Mouse (Mus musculus) right cerebral cortex, postnatal 36 days (tissue): Measurements from ENCODE around the gene Ptgr1.

Source experiments
- DNase-seq, 2 experiments: peaks; one replicate each; pipeline ENCODE4 v3.0.0; 2022; ENCODE audit warnings: low spot score in 2 of 2, mixed read lengths in 1 of 2

The Ptgr1 gene

GRCm38 (mm10) chr4:58926120-58926519, 60.8 kb downstream of the Ptgr1 start:
- no peak for DNase-seq

- no peak for DNase-seq
These were observed 61.3 kb downstream of the Ptgr1 start for GRCm38 (mm10) chr4:58925664-58926063.

DNA sequence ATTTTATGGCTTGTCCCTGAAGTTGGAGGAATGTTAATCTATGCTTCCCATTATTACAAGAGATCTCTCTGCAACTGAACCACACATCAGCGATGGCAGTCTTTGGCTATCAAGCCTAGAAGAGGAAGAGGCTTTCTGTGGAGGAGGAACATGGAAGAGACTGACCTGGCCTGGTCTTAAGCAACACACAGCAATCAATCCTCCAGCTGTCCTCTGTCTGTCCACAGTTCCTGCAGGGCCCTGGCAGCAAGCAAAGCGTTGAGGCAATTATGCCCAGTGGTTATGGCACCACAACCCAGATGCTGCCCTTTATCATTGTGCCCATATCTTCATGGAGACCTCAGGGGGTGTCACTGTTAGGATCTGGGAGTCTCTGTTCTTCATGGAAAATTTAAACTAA, 63.0 kb downstream of the Ptgr1 start:
- DNase-seq: no peak
